Mouse (Mus musculus) hindbrain, embryonic 11.5 days (tissue): ENCODE data around the gene Tle4. TPM values are rescaled to one million over a fixed set of nuclear protein-coding genes. Genes with fewer than 3 reads are reported as not detected.
A peak's percentile ranks its signal among the peaks of the same experiment; 100 is the strongest.

Experiments used
- ATAC-seq: fragments of 200-750 bp; cut with Nextera tagmentation; 2 replicates; pipeline ENCODE4 v1.8.0; 2017; ENCODE audit warnings: mild to moderate bottlenecking, moderate TSS enrichment, moderate library complexity; ENCODE audit not compliant: low FRiP score
- DNase-seq: peaks from one replicate; pipeline ENCODE4 v3.0.0-alpha.2; 2015; ENCODE audit warnings: low spot score
- H3K27ac ChIP-seq: fragments of 300-500 bp; sonication (generic); 2 replicates; pipeline ENCODE4 v1.5.1; 2014; ENCODE audit warnings: mild to moderate bottlenecking, low read depth, low read length
- H3K27me3 ChIP-seq: fragments of 300-500 bp; sonication (generic); 2 replicates; pipeline ENCODE4 v1.6.1; 2014; ENCODE audit warnings: mild to moderate bottlenecking, low read length, moderate library complexity, mixed read lengths; ENCODE audit not compliant: control insufficient read depth, insufficient read depth
- H3K36me3 ChIP-seq: fragments of 300-500 bp; sonication (generic); 2 replicates; pipeline ENCODE4 v1.6.1; 2014; ENCODE audit warnings: mild to moderate bottlenecking, low read length, moderate library complexity, mixed read lengths; ENCODE audit not compliant: control insufficient read depth, insufficient read depth
- H3K4me1 ChIP-seq: fragments of 300-500 bp; sonication (generic); replicated peaks from 2 replicates; pipeline ENCODE4 v1.6.1; 2014; ENCODE audit warnings: low read length, mixed read lengths; ENCODE audit not compliant: control insufficient read depth, insufficient read depth
- H3K4me2 ChIP-seq: fragments of 300-500 bp; sonication (generic); replicated peaks from 2 replicates; pipeline ENCODE4 v1.6.1; 2014; ENCODE audit warnings: mild to moderate bottlenecking, low read depth, low read length
- H3K4me3 ChIP-seq: fragments of 300-500 bp; sonication (generic); 2 replicates; pipeline ENCODE4 v1.5.1; 2014; ENCODE audit warnings: low read depth, low read length
- H3K9ac ChIP-seq: fragments of 300-500 bp; sonication (generic); 2 replicates; pipeline ENCODE4 v1.6.1; 2014; ENCODE audit warnings: low read depth, low read length
- H3K9me3 ChIP-seq: fragments of 300-500 bp; sonication (generic); 2 replicates; pipeline ENCODE4 v1.6.1; 2016; ENCODE audit warnings: low read length; ENCODE audit not compliant: control insufficient read depth
- WGBS: fragments of 180-500 bp; shearing (Covaris S2); extraction: QIAGEN DNeasy Blood & Tissue Kit; methylation state at CpG from one replicate; pipeline ENCODE4 v1.1.7; 2014; 5-methylcytosine and 5-hydroxymethylcytosine counted together
- polyA plus RNA-seq: library from polyadenylated mRNA; unstranded; fragments of >200 nt; fragmentation: Nextera tagmentation; extraction: Ambion mirVana; gene quantifications from 2 replicates; pipeline ENCODE4 v1.2.1, GENCODE M21; 2014

The Tle4 gene
- polyA plus RNA-seq, 1 experiment from 2014 or later, result 23.2 TPM

- DNase-seq (no peak), ATAC-seq (no peak)
- no peak overlapping the region for H3K27ac ChIP-seq
- H3K27me3 ChIP-seq, result no peaks in the 10 kb centered on the region
- H3K9me3 ChIP-seq, result no peaks in the 10 kb centered on the region
- no peak overlapping the region for H3K9ac ChIP-seq
- 83% methylated on average over 5 of the region's 5 CpGs for WGBS
- no peak overlapping the region for H3K4me2 ChIP-seq
- no peak overlapping the region for H3K4me3 ChIP-seq
- H3K4me1 ChIP-seq, result no peaks in the 10 kb centered on the region
- H3K36me3 ChIP-seq, result no peaks in the 10 kb centered on the region
These were observed 17.0 kb upstream of the Tle4 start for GRCm38 (mm10) chr19:14614816-14615215.

GRCm38 (mm10) chr19:14610542-14611317 lies 12.9 kb upstream of the Tle4 start:
- DNase-seq, result no peak

DNA sequence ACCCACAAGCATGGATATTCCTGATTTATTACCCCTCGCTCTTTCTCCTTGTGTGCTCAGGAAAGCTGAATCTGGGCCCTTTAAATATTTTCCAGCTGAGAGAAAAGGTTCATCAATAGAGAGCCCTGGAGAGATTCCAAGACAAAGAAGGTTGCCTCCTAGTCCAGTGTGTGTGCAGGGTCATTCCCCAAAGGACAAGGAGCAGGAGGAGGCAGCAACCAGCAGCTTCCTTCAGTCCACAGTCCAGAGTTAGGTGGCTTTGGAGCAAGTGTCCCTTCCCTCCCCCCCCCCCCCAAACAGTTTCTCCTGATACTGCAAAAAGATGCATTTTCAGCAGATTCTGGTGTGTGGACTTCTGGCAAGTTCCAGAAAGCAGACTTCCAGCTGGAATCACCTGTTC lies 3.0 kb upstream of the Tle4 start:
- 59% methylated on average over 1 of the region's 1 CpGs for WGBS
- Histone ChIP-seq H3K4me2 (no peak overlapping the region), H3K4me1 (peaks cover 2% of the 10 kb centered on the region; the same call in 1 of the 2 replicates)

More at GRCm38 (mm10) chr19:14610542-14611317, 12.9 kb upstream of the Tle4 start:
- H3K4me1 ChIP-seq, result no peaks in the 10 kb centered on the region
- WGBS, result 69% methylated on average over 8 of the region's 8 CpGs
- no peaks in the 10 kb centered on the region for H3K36me3 ChIP-seq
- no peaks in the 10 kb centered on the region for H3K27me3 ChIP-seq
- no peak overlapping the region for H3K27ac ChIP-seq
- H3K4me2 ChIP-seq, result no peak overlapping the region
- no peak overlapping the region for H3K9ac ChIP-seq
- H3K9me3 ChIP-seq, result no peaks in the 10 kb centered on the region
- no peak for ATAC-seq
- H3K4me3 ChIP-seq, result no peak overlapping the region

GRCm38 (mm10) chr19:14600354-14600753 lies 2.5 kb upstream of the Tle4 start:
- no peak overlapping the region for H3K27ac ChIP-seq
- WGBS, result 73% methylated on average over 3 of the region's 3 CpGs

More for the DNA sequence above, 3.0 kb upstream of the Tle4 start:
- DNase-seq (no peak), ATAC-seq (no peak)
- Histone ChIP-seq H3K36me3 (no peaks in the 10 kb centered on the region), H3K27ac (no peak overlapping the region), H3K4me3 (no peak overlapping the region), H3K27me3 (no peaks in the 10 kb centered on the region; the same call in 1 of the 2 replicates), H3K9ac (no peak overlapping the region), H3K9me3 (no peaks in the 10 kb centered on the region)

GRCm38 (mm10) chr19:14599851-14600251 lies 2.0 kb upstream of the Tle4 start:
- Histone ChIP-seq H3K4me3 (no peak overlapping the region), H3K9ac (no peak overlapping the region), H3K4me2 (no peak overlapping the region), H3K36me3 (no peaks in the 10 kb centered on the region), H3K27me3 (no peaks in the 10 kb centered on the region; the same call in 1 of the 2 replicates), H3K9me3 (no peaks in the 10 kb centered on the region), H3K27ac (no peak overlapping the region), H3K4me1 (peaks cover 2% of the 10 kb centered on the region; the same call in 1 of the 2 replicates)
- 44% methylated on average over 8 of the region's 8 CpGs for WGBS
- no peak for ATAC-seq
- DNase-seq, result no peak

More at GRCm38 (mm10) chr19:14600354-14600753, 2.5 kb upstream of the Tle4 start:
- Histone ChIP-seq H3K4me3 (no peak overlapping the region), H3K4me2 (no peak overlapping the region), H3K36me3 (no peaks in the 10 kb centered on the region), H3K27me3 (no peaks in the 10 kb centered on the region; the same call in 1 of the 2 replicates), H3K9ac (no peak overlapping the region), H3K4me1 (peaks cover 2% of the 10 kb centered on the region; the same call in 1 of the 2 replicates), H3K9me3 (no peaks in the 10 kb centered on the region)
- DNase-seq, result no peak
- ATAC-seq, result no peak

DNA sequence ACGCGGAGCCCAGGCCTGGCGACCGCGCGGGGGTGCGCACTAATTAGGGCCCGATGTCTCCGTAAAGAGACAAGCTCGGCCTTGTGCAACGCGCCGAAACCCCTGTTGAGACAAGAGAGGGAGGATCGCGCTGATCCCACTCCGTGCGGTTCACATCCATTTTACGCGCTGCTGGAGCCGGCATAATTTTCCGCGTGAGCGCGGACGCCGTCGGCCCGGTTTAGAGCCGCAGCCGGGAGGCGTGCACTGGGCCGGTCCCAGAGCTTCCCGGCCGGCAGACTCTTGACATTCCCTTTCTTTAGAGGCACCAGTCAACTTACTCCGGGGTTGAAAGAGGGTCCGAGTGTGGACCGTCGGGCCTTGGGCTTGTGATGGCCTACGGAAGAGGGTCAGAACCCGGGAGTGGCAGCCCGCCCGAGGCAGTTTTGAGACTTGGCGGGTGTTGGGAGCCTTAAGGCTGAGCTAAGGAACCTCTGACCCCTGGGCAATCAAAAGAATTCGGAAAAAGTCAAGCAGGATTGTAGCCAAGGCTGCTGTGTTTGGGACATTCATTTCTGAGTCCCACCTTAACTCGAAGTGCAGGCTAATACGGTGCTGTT lies 938 bp upstream of the Tle4 start:
- under 1% methylated on average over 46 of the region's 46 CpGs for WGBS

GRCm38 (mm10) chr19:14596941-14597916 lies 622 bp downstream of the Tle4 start:
- Histone ChIP-seq H3K27ac (peak overlapping the region; percentile 97), H3K9ac (peak overlapping the region; percentile 93), H3K4me2 (peak overlapping the region; percentile 63), H3K9me3 (no peaks in the 10 kb centered on the region), H3K36me3 (no peaks in the 10 kb centered on the region), H3K4me1 (peaks cover 2% of the 10 kb centered on the region), H3K4me3 (peak overlapping the region; percentile 92), H3K27me3 (no peaks in the 10 kb centered on the region; the same call in 1 of the 2 replicates)
- DNase-seq (peak; percentile 75), ATAC-seq (no peak; the same call in 1 of the 2 replicates)
- WGBS, result under 1% methylated on average over 85 of the region's 120 CpGs

More for the DNA sequence above, 938 bp upstream of the Tle4 start:
- Histone ChIP-seq H3K27ac (peak overlapping the region; percentile 96), H3K9me3 (no peaks in the 10 kb centered on the region), H3K4me2 (peak overlapping the region; percentile 69), H3K36me3 (no peaks in the 10 kb centered on the region), H3K9ac (peak overlapping the region; percentile 55), H3K4me3 (peak overlapping the region; percentile 39), H3K27me3 (no peaks in the 10 kb centered on the region; the same call in 1 of the 2 replicates), H3K4me1 (peaks cover 2% of the 10 kb centered on the region; the same call in 1 of the 2 replicates)
- DNase-seq (no peak), ATAC-seq (peak; percentile 79)

- peak; percentile 32 for DNase-seq
- peak overlapping the region; percentile 92 for H3K4me3 ChIP-seq
- no peak for ATAC-seq
- H3K9ac ChIP-seq, result peak overlapping the region; percentile 93
- no peaks in the 10 kb centered on the region; the same call in 1 of the 2 replicates for H3K27me3 ChIP-seq
- H3K36me3 ChIP-seq, result no peaks in the 10 kb centered on the region
- no peaks in the 10 kb centered on the region for H3K9me3 ChIP-seq
- peaks cover 2% of the 10 kb centered on the region for H3K4me1 ChIP-seq
- peak overlapping the region; percentile 63 for H3K4me2 ChIP-seq
- peak overlapping the region; percentile 97 for H3K27ac ChIP-seq
- WGBS, result 0% methylated on average over 12 of the region's 12 CpGs
These were observed 1.4 kb downstream of the Tle4 start for GRCm38 (mm10) chr19:14596358-14596940.
